Mouse (Mus musculus) intestine, embryonic 14.5 days (tissue): Measurements from ENCODE around the gene Tlx3. TPM values are rescaled to one million over a fixed set of nuclear protein-coding genes. Genes with fewer than 3 reads are reported as not detected.

Experiments
- ATAC-seq: fragments of 200-750 bp; cut with Nextera tagmentation; replicated peaks from 2 replicates; pipeline ENCODE4 v1.8.0; 2017; ENCODE audit warnings: low read depth, moderate number of reproducible peaks, moderate TSS enrichment, moderate library complexity; ENCODE audit not compliant: low FRiP score, low TSS enrichment
- DNase-seq: peaks from one replicate; pipeline ENCODE4 v3.0.0-alpha.2; 2018; ENCODE audit warnings: low spot score
- H3K27ac ChIP-seq: fragments of 300-500 bp; sonication (generic); 2 replicates; pipeline ENCODE4 v1.5.1; 2014; ENCODE audit warnings: low read depth, mild to moderate bottlenecking, control low read depth
- H3K27me3 ChIP-seq: fragments of 300-500 bp; sonication (generic); replicated peaks from 2 replicates; pipeline ENCODE4 v1.6.1; 2014; ENCODE audit warnings: low read length, control low read depth; ENCODE audit not compliant: control insufficient read depth, insufficient read depth
- H3K36me3 ChIP-seq: fragments of 300-500 bp; sonication (generic); 2 replicates; pipeline ENCODE4 v1.6.1; 2014; ENCODE audit warnings: low read length, control low read depth; ENCODE audit not compliant: control insufficient read depth, insufficient read depth
- H3K4me1 ChIP-seq: fragments of 300-500 bp; sonication (generic); replicated peaks from 2 replicates; pipeline ENCODE4 v1.6.1; 2014; ENCODE audit warnings: low read length, control low read depth, mixed read lengths; ENCODE audit not compliant: control insufficient read depth, insufficient read depth
- H3K4me2 ChIP-seq: fragments of 300-500 bp; sonication (generic); 2 replicates; pipeline ENCODE4 v1.6.1; 2014; ENCODE audit warnings: low read length
- H3K4me3 ChIP-seq: fragments of 300-500 bp; sonication (generic); 2 replicates; pipeline ENCODE4 v1.5.1; 2014; ENCODE audit warnings: low read depth, low read length, control low read depth, mixed read lengths
- H3K9ac ChIP-seq: fragments of 300-500 bp; sonication (generic); 2 replicates; pipeline ENCODE4 v1.6.1; 2014; ENCODE audit warnings: mild to moderate bottlenecking, low read length
- H3K9me3 ChIP-seq: fragments of 300-500 bp; sonication (generic); 2 replicates; pipeline ENCODE4 v1.6.1; 2016; ENCODE audit warnings: low read length, control low read depth; ENCODE audit not compliant: control insufficient read depth
- WGBS: fragments of 180-500 bp; shearing (Covaris S2); extraction: QIAGEN DNeasy Blood & Tissue Kit; methylation state at CpG from one replicate; pipeline ENCODE4 v1.1.7; 2014; 5-methylcytosine and 5-hydroxymethylcytosine counted together
- polyA plus RNA-seq: library from polyadenylated mRNA; unstranded; fragments of >200 nt; fragmentation: Nextera tagmentation; extraction: Ambion mirVana; gene quantifications from 2 replicates; pipeline ENCODE4 v1.2.1, GENCODE M21; 2014

The Tlx3 gene
- 0.15 and 0.19 TPM in 2 replicates for polyA plus RNA-seq

GRCm38 (mm10) chr11:33203383-33204328, at the start of gene Tlx3:
Gene Tlx3, minus strand, starts transcription at chr11:33203589.
- DNase-seq, result peak; percentile 85

GRCm38 (mm10) chr11:33240295-33240694, 36.9 kb upstream of the Tlx3 start:
- ATAC-seq (no peak), DNase-seq (no peak)
- Histone ChIP-seq H3K27me3 (no peaks in the 10 kb centered on the region), H3K9me3 (no peaks in the 10 kb centered on the region), H3K4me3 (no peak overlapping the region), H3K27ac (no peak overlapping the region), H3K4me2 (no peak overlapping the region), H3K9ac (no peak overlapping the region), H3K4me1 (no peaks in the 10 kb centered on the region), H3K36me3 (no peaks in the 10 kb centered on the region)
- 67% methylated on average over 3 of the region's 3 CpGs for WGBS

More at GRCm38 (mm10) chr11:33203383-33204328, at the start of gene Tlx3:
- ATAC-seq, result peak; percentile 24; the same call in 1 of the 2 replicates
- H3K9me3 ChIP-seq, result no peaks in the 10 kb centered on the region
- H3K4me1 ChIP-seq, result peaks cover 15% of the 10 kb centered on the region; the same call in 1 of the 2 replicates
- H3K27me3 ChIP-seq, result peaks cover 95% of the 10 kb centered on the region
- H3K9ac ChIP-seq, result no peak within 1 kb of the TSS
- H3K27ac ChIP-seq, result no peak within 1 kb of the TSS
- H3K4me3 ChIP-seq, result peak within 1 kb of the TSS; percentile 22
- H3K4me2 ChIP-seq, result peak within 1 kb of the TSS; percentile 39
- 1% methylated on average over 75 of the region's 81 CpGs for WGBS
- H3K36me3 ChIP-seq, result no peaks in the 10 kb centered on the region

GRCm38 (mm10) chr11:33234134-33234533, 30.7 kb upstream of the Tlx3 start:
- H3K4me1 ChIP-seq, result no peaks in the 10 kb centered on the region
- no peak for ATAC-seq

GRCm38 (mm10) chr11:33232056-33232455, 28.7 kb upstream of the Tlx3 start:
- H3K4me1 ChIP-seq, result no peaks in the 10 kb centered on the region
- no peaks in the 10 kb centered on the region for H3K9me3 ChIP-seq
- no peak for ATAC-seq
- H3K4me2 ChIP-seq, result no peak overlapping the region
- DNase-seq, result no peak
- no peaks in the 10 kb centered on the region for H3K36me3 ChIP-seq
- no peak overlapping the region for H3K4me3 ChIP-seq
- H3K27ac ChIP-seq, result no peak overlapping the region
- WGBS, result 65% methylated on average over 5 of the region's 5 CpGs
- H3K9ac ChIP-seq, result no peak overlapping the region
- H3K27me3 ChIP-seq, result no peaks in the 10 kb centered on the region

More at GRCm38 (mm10) chr11:33234134-33234533, 30.7 kb upstream of the Tlx3 start:
- Histone ChIP-seq H3K4me3 (no peak overlapping the region), H3K27ac (no peak overlapping the region), H3K27me3 (no peaks in the 10 kb centered on the region), H3K36me3 (no peaks in the 10 kb centered on the region), H3K9me3 (no peaks in the 10 kb centered on the region), H3K4me2 (no peak overlapping the region), H3K9ac (no peak overlapping the region)
- WGBS, result 38% methylated on average over 3 of the region's 3 CpGs
- DNase-seq, result no peak

GRCm38 (mm10) chr11:33228186-33228585, 24.8 kb upstream of the Tlx3 start:
- Histone ChIP-seq H3K4me2 (no peak overlapping the region), H3K27me3 (no peaks in the 10 kb centered on the region), H3K9ac (no peak overlapping the region), H3K4me3 (no peak overlapping the region), H3K36me3 (no peaks in the 10 kb centered on the region), H3K27ac (no peak overlapping the region), H3K4me1 (no peaks in the 10 kb centered on the region), H3K9me3 (no peaks in the 10 kb centered on the region)
- 90% methylated on average over 2 of the region's 2 CpGs for WGBS
- ATAC-seq (no peak), DNase-seq (no peak)

GRCm38 (mm10) chr11:33226516-33226915, 23.1 kb upstream of the Tlx3 start:
- Histone ChIP-seq H3K9me3 (no peaks in the 10 kb centered on the region), H3K36me3 (no peaks in the 10 kb centered on the region), H3K9ac (no peak overlapping the region), H3K4me3 (no peak overlapping the region), H3K4me2 (no peak overlapping the region), H3K27me3 (no peaks in the 10 kb centered on the region), H3K27ac (no peak overlapping the region), H3K4me1 (peaks cover 8% of the 10 kb centered on the region)
- DNase-seq (no peak), ATAC-seq (no peak)
- 76% methylated on average over 8 of the region's 8 CpGs for WGBS

GRCm38 (mm10) chr11:33221566-33222365, 18.4 kb upstream of the Tlx3 start:
- no peak overlapping the region for H3K4me2 ChIP-seq
- H3K4me3 ChIP-seq, result no peak overlapping the region
- peaks cover 9% of the 10 kb centered on the region for H3K4me1 ChIP-seq
- H3K27ac ChIP-seq, result no peak overlapping the region
- H3K27me3 ChIP-seq, result no peaks in the 10 kb centered on the region
- H3K36me3 ChIP-seq, result no peaks in the 10 kb centered on the region
- DNase-seq (no peak), ATAC-seq (peak; percentile 40; the same call in 1 of the 2 replicates)
- no peaks in the 10 kb centered on the region for H3K9me3 ChIP-seq
- no peak overlapping the region for H3K9ac ChIP-seq
- 46% methylated on average over 11 of the region's 11 CpGs for WGBS

- Histone ChIP-seq H3K4me2 (no peak overlapping the region), H3K4me3 (no peak overlapping the region), H3K9ac (no peak overlapping the region), H3K27me3 (no peaks in the 10 kb centered on the region), H3K36me3 (no peaks in the 10 kb centered on the region), H3K27ac (no peak overlapping the region), H3K4me1 (peaks cover 9% of the 10 kb centered on the region), H3K9me3 (no peaks in the 10 kb centered on the region)
- no peak for ATAC-seq
- DNase-seq, result no peak
- WGBS, result 76% methylated on average over 7 of the region's 7 CpGs
Observed at GRCm38 (mm10) chr11:33220763-33221162, 17.4 kb upstream of the Tlx3 start.
